Mouse (Mus musculus) lung, embryonic 16.5 days (tissue): ENCODE data around the gene Zfp637. TPM values are rescaled to one million over a fixed set of nuclear protein-coding genes. Genes with fewer than 3 reads are reported as not detected.
A peak's percentile ranks its signal among the peaks of the same experiment; 100 is the strongest.
"Not testable (repeated sequence)": the region's sequence is repeated elsewhere in the genome, so short reads cannot be mapped to it uniquely, and the experiment has no call there.

Experiments
- ATAC-seq: fragments of 200-750 bp; cut with Nextera tagmentation; 2 replicates; pipeline ENCODE4 v1.8.0; 2017; ENCODE audit warnings: low read depth, mild to moderate bottlenecking, moderate library complexity
- H3K27ac ChIP-seq: fragments of 300-500 bp; sonication (generic); 2 replicates; pipeline ENCODE4 v1.5.1; 2014; ENCODE audit warnings: mild to moderate bottlenecking, control low read depth, low read length
- H3K27me3 ChIP-seq: fragments of 300-500 bp; sonication (generic); 2 replicates; pipeline ENCODE4 v1.6.1; 2014; ENCODE audit warnings: low read depth, low read length, mixed read lengths; ENCODE audit not compliant: control insufficient read depth, insufficient read depth
- H3K36me3 ChIP-seq: fragments of 300-500 bp; sonication (generic); 2 replicates; pipeline ENCODE4 v1.6.1; 2014; ENCODE audit warnings: low read length; ENCODE audit not compliant: control insufficient read depth, insufficient read depth
- H3K4me1 ChIP-seq: fragments of 300-500 bp; sonication (generic); replicated peaks from 2 replicates; pipeline ENCODE4 v1.6.1; 2014; ENCODE audit warnings: low read length, mixed read lengths; ENCODE audit not compliant: control insufficient read depth, insufficient read depth
- H3K4me2 ChIP-seq: fragments of 300-500 bp; sonication (generic); 2 replicates; pipeline ENCODE4 v1.6.1; 2014; ENCODE audit warnings: low read depth, low read length, control low read depth
- H3K4me3 ChIP-seq: fragments of 300-500 bp; sonication (generic); 2 replicates; pipeline ENCODE4 v1.5.1; 2014; ENCODE audit warnings: mild to moderate bottlenecking, low read length, control low read depth
- H3K9ac ChIP-seq: fragments of 300-500 bp; sonication (generic); 2 replicates; pipeline ENCODE4 v1.6.1; 2014; ENCODE audit warnings: low read length, control low read depth
- H3K9me3 ChIP-seq: fragments of 300-500 bp; sonication (generic); 2 replicates; pipeline ENCODE4 v1.6.1; 2016; ENCODE audit warnings: low read length; ENCODE audit not compliant: control insufficient read depth
- WGBS: fragments of 180-500 bp; shearing (Covaris S2); extraction: QIAGEN DNeasy Blood & Tissue Kit; methylation state at CpG from one replicate; pipeline ENCODE4 v1.1.7; 2014; 5-methylcytosine and 5-hydroxymethylcytosine counted together
- polyA plus RNA-seq: library from polyadenylated mRNA; unstranded; fragments of >200 nt; fragmentation: Nextera tagmentation; extraction: Ambion mirVana; gene quantifications from 2 replicates; pipeline ENCODE4 v1.2.1, GENCODE M21; 2015

Zfp637 gene
- polyA plus RNA-seq, 1 experiment from 2014 or later, result 132 TPM

DNA sequence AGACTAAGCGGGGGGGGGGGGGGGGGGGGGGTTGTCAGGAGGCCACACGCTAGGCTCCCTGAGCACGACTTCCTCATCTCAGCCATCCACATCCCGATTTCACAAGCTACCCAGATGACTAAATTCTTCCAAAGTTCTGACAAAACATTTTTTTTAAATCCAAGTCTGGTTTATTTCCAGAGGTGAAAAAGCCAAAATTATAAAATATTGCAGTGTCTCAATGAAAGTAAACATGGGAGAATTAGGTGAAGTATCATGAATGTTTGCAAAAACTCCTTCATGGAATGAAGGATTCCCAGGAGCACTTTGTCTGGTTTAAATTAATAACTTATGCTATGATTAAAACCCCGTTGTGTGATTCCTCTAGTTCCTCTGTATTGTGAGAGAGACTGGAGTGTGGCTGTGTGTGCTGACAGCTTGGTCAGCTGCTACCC, 23.9 kb upstream of the Zfp637 start:
- Histone ChIP-seq H3K9me3 (no peaks in the 10 kb centered on the region), H3K4me3 (no peak overlapping the region), H3K27me3 (no peaks in the 10 kb centered on the region), H3K27ac (no peak overlapping the region), H3K9ac (no peak overlapping the region), H3K36me3 (no peaks in the 10 kb centered on the region), H3K4me2 (no peak overlapping the region), H3K4me1 (no peaks in the 10 kb centered on the region)
- ATAC-seq, result no peak
- WGBS, result 38% methylated on average over 4 of the region's 5 CpGs

DNA sequence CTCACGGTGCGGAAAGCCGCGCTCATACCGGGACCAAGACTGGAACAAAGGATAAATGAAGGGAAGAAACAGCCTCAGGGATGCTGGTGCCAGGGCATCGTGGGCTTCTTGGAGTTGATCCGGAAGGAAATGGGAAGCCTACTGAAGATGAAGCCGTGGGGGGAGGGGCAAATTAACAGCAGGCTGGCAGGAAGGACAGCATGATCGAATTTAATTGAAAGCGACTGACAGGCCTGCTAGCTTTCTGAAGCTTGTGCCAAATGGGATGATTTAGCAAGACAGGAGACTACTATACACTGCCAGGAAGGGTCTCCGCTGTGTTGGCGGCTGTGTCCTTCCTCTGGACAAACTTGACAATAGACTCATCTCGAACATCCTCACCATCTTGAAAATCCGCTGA, 20.7 kb upstream of the Zfp637 start:
- H3K36me3 ChIP-seq, result no peaks in the 10 kb centered on the region
- H3K4me3 ChIP-seq, result no peak overlapping the region
- 83% methylated on average over 14 of the region's 14 CpGs for WGBS
- H3K4me1 ChIP-seq, result no peaks in the 10 kb centered on the region
- H3K4me2 ChIP-seq, result no peak overlapping the region
- H3K9me3 ChIP-seq, result no peaks in the 10 kb centered on the region
- no peaks in the 10 kb centered on the region for H3K27me3 ChIP-seq
- H3K9ac ChIP-seq, result no peak overlapping the region
- ATAC-seq, result no peak
- H3K27ac ChIP-seq, result no peak overlapping the region

DNA sequence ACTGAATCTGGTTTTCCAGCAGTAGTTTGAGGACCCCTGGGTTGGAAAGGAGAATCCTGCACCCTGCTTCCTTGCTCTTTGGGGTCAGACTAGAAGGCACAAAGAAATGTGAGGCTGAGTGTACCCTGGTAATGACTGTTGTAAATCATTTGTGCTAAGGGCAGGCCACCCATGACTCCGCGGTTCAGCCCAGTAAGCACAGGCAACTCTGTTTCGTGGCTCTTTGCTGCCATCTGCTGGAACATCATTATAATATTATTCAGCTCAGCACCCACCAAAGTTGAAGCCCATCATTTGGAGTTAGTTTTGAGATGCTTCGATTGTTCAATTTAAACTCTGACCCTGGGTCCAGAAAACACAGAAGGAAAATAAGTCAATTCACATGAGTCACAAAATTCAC, 15.6 kb upstream of the Zfp637 start:
- no peaks in the 10 kb centered on the region; the same call in 1 of the 2 replicates for H3K27me3 ChIP-seq
- H3K9ac ChIP-seq, result no peak overlapping the region
- no peak overlapping the region for H3K4me3 ChIP-seq
- H3K27ac ChIP-seq, result no peak overlapping the region
- H3K4me2 ChIP-seq, result no peak overlapping the region
- H3K9me3 ChIP-seq, result no peaks in the 10 kb centered on the region
- ATAC-seq, result peak; percentile 59; the same call in 1 of the 2 replicates
- no peaks in the 10 kb centered on the region for H3K36me3 ChIP-seq
- 12% methylated on average over 4 of the region's 4 CpGs for WGBS
- no peaks in the 10 kb centered on the region for H3K4me1 ChIP-seq

DNA sequence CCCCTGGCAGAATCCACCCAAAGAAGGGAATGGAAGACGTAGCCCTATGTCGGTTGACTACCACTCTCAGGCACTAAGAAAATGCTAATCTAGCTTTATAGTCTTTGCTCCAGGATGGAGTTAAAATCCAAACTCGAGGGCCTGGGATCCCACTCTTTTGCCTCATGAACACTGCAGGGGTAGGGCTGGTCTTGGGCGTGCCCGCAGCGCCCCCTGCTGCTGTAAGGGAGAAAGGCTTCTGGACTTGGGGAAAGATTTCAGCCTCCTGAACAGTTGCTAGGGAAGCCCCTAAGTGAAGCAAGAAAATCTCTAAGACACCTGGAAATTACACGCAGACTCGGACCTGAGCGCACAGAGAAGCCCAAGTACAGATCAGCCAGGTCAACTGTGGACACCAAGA, 12.7 kb upstream of the Zfp637 start:
- ATAC-seq, result no peak

DNA sequence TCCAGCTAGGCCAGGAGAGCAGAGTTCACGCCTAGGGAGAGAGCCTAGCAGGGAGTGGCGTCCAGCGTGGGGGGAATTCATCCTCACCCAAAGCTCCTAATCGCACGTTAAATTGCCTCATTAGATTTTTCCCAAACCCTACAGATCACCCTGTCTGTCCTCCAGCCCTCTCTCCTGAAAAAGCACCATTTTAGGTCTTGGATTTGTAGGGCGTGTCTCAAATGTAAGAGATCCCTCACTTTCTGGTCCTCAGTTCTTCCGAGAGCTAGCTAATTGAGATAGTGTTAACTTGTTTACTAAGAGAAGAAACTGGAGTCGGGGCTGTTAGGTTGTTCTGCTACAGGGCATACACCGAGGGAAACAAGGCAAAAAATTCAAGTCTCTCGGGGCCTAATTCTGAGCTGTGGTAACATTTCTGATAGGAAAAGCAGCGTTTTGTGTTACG, 553 bp downstream of the Zfp637 start:
- no peak for ATAC-seq
- Histone ChIP-seq H3K27ac (peak overlapping the region; percentile 98), H3K4me2 (peak overlapping the region; percentile 70), H3K4me3 (peak overlapping the region; percentile 99), H3K36me3 (peaks cover 24% of the 10 kb centered on the region), H3K27me3 (no peaks in the 10 kb centered on the region), H3K4me1 (peaks cover 19% of the 10 kb centered on the region), H3K9me3 (no peaks in the 10 kb centered on the region), H3K9ac (peak overlapping the region; percentile 100)
- 2% methylated on average over 12 of the region's 12 CpGs for WGBS

More for the DNA sequence above, 12.7 kb upstream of the Zfp637 start:
- WGBS, result 16% methylated on average over 9 of the region's 9 CpGs
- Histone ChIP-seq H3K27ac (no peak overlapping the region), H3K9me3 (no peaks in the 10 kb centered on the region), H3K4me1 (no peaks in the 10 kb centered on the region), H3K27me3 (no peaks in the 10 kb centered on the region; the same call in 1 of the 2 replicates), H3K36me3 (no peaks in the 10 kb centered on the region), H3K4me2 (no peak overlapping the region), H3K4me3 (no peak overlapping the region), H3K9ac (no peak overlapping the region)

DNA sequence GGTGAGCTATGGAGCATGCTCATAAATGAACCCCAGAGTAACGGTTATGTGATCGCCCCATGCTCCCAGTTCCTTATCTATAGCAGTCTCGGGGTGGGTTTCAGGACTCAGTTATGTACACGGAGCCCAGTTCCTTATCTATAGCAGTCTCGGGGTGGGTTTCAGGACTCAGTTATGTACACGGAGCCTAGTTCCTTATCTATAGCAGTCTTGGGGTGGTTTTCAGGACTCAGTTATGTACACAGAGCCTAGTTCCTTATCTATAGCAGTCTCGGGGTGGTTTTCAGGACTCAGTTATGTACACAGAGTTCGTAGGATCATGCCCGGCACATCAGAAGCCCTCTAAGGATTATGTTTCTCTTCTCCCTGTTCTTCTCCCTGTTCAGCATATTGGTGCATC, 3.6 kb downstream of the Zfp637 start:
- H3K9ac ChIP-seq, result no peak overlapping the region

DNA sequence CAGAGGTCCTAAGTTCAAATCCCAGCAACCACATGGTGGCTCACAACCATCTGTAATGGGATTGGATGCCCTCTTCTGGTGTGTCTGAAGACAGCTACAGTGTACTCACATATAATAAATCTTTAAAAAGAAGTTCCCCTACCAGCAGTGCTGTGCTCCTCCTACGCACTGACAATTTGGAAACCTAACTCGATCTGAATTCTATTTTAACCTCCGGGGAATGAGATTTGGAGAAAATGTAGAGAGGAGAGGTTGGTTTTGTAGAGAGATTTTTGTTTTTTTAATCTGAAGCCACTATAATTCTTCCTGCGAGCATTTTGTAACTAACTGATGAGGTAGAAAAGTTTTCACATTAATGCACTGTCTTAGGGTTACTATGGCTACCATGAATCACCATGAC, 5.7 kb downstream of the Zfp637 start:
- H3K4me3 ChIP-seq, H3K9me3 ChIP-seq, ATAC-seq, H3K4me2 ChIP-seq, H3K27me3 ChIP-seq, H3K27ac ChIP-seq, H3K9ac ChIP-seq: not testable (repeated sequence)
- H3K36me3 ChIP-seq, result peaks cover 45% of the 10 kb centered on the region
- WGBS, result 91% methylated on average over 4 of the region's 4 CpGs
- peaks cover 19% of the 10 kb centered on the region for H3K4me1 ChIP-seq

More for the DNA sequence above, 3.6 kb downstream of the Zfp637 start:
- Histone ChIP-seq H3K4me1 (peaks cover 19% of the 10 kb centered on the region), H3K27me3 (no peaks in the 10 kb centered on the region), H3K4me3 (no peak overlapping the region), H3K4me2 (no peak overlapping the region), H3K36me3 (peaks cover 42% of the 10 kb centered on the region), H3K27ac (no peak overlapping the region), H3K9me3 (no peaks in the 10 kb centered on the region)
- 53% methylated on average over 9 of the region's 9 CpGs for WGBS
- ATAC-seq, result no peak

DNA sequence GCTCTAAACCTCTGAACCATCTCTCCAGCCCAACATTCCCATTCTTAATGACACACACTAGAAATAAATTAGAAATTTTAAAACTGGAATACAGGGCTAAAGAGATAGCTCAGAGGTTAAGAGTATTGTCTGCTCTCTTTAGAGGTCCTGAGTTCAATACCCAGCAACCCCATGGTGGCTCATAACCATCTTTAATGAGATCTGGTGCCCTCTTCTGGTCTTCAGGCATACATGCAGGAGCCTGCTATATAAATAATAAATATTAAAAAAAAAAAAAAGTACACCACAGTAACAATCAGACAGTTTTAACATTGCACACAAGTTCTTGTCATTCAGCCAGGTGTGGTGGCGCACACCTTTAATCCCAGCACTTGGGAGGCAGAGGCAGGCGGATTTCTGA, 6.8 kb downstream of the Zfp637 start:
- H3K27me3 ChIP-seq, result no peaks in the 10 kb centered on the region
- H3K4me1 ChIP-seq, result peaks cover 12% of the 10 kb centered on the region
- H3K36me3 ChIP-seq, result peaks cover 45% of the 10 kb centered on the region
- ATAC-seq, result no peak
- no peak overlapping the region for H3K4me2 ChIP-seq
- 100% methylated on average over 2 of the region's 2 CpGs for WGBS
- no peaks in the 10 kb centered on the region for H3K9me3 ChIP-seq
- no peak overlapping the region for H3K9ac ChIP-seq
- H3K27ac ChIP-seq, result no peak overlapping the region
- no peak overlapping the region for H3K4me3 ChIP-seq

DNA sequence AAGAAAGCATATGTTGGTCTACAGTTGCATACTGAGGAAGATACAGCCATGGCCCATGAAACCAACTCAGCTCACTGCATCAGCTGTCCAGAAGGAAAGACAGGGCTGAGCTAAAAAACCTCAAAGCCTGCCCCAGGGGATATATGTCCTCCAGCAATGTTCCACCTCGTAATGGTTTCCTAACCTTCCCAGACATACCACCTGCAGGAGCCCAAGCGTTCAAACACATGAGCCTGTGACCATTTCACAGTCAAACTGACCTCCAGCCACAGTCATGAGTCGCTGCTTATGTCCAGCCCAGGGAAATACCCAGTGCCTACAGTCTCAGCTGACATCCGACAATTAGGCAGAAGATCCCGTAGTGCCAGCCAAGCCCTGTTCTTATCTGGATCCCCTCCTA, 7.6 kb downstream of the Zfp637 start:
- WGBS, result 87% methylated on average over 5 of the region's 5 CpGs
- Histone ChIP-seq H3K9ac (no peak overlapping the region), H3K4me2 (no peak overlapping the region), H3K9me3 (no peaks in the 10 kb centered on the region), H3K27me3 (no peaks in the 10 kb centered on the region), H3K36me3 (peaks cover 40% of the 10 kb centered on the region), H3K27ac (no peak overlapping the region), H3K4me1 (peaks cover 7% of the 10 kb centered on the region), H3K4me3 (no peak overlapping the region)
- ATAC-seq, result no peak

DNA sequence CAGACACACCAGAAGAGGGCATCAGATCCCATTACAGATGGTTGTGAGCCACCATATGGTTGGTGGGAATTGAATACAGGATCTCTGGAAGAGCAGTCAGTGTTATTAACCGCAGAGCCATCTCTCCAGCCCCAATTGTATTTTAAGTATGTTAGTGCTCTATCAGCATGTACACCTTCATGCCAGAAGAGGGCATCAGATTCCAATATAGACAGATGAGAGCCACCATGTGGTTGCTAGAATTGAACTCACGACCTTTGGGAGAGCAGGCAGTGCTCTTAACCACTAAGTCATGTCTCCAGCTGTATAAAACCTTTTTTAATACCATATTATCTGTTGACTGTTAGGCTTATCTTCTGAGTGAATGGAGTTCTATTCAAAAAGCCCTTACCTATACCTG, 10.8 kb downstream of the Zfp637 start:
- Histone ChIP-seq H3K9me3 (no peaks in the 10 kb centered on the region), H3K27ac (no peak overlapping the region), H3K4me2 (no peak overlapping the region), H3K27me3 (no peaks in the 10 kb centered on the region), H3K4me3 (no peak overlapping the region), H3K4me1 (no peaks in the 10 kb centered on the region), H3K9ac (no peak overlapping the region), H3K36me3 (peaks cover 19% of the 10 kb centered on the region)
- no peak for ATAC-seq
- 59% methylated on average over 2 of the region's 2 CpGs for WGBS
